Comparison of ENCODE assay signal across 26 mouse cellular contexts in genomic region chr7:73365511-73365910, GRCm38 (mm10). TPM values are rescaled to one million over a fixed set of nuclear protein-coding genes. Genes with fewer than 3 reads are reported as not detected.
DNase-seq lines count a peak whose midpoint lies in the region; ATAC-seq lines count a peak whose summit lies in the region.
"Had no signal": no experiment of that assay in that cellular context is flagged by ENCODE, and none has a peak within 500 bp of the region (broad histone marks: within the 10 kb centered on the region; RNA-seq: fewer than 3 reads in every experiment).

No protein-coding gene starts in this region.

- H3K4me2 ChIP-seq in forebrain, embryonic 13.5 days, result no peak overlapping the region
- no peak overlapping the region for H3K4me2 ChIP-seq in forebrain, embryonic 14.5 days (ENCODE audit: low read length)
- no peak overlapping the region for H3K4me2 ChIP-seq in hindbrain, embryonic 16.5 days (ENCODE audit: low read length)
- H3K4me2 ChIP-seq in midbrain, embryonic 16.5 days (ENCODE audit: low read length), result no peak overlapping the region
- H3K4me2 ChIP-seq: embryonic facial prominence, embryonic 15.5 days; forebrain, embryonic 15.5 days; heart, embryonic 13.5 days; intestine, embryonic 15.5 days; limb, embryonic 12.5 days; liver, embryonic 11.5 days; lung, embryonic 15.5 days; midbrain, embryonic 12.5 days; stomach, embryonic 15.5 days had no signal

- no peak overlapping the region for H3K9ac ChIP-seq in forebrain, embryonic 13.5 days
- no peak overlapping the region for H3K9ac ChIP-seq in forebrain, embryonic 14.5 days (ENCODE audit: low read length)
- no peak overlapping the region for H3K9ac ChIP-seq in hindbrain, embryonic 16.5 days (ENCODE audit: low read depth, low read length)
- no peak overlapping the region for H3K9ac ChIP-seq in midbrain, embryonic 16.5 days (ENCODE audit: low read depth, low read length)
- H3K9ac ChIP-seq: embryonic facial prominence, embryonic 15.5 days; forebrain, embryonic 15.5 days; heart, embryonic 13.5 days; intestine, embryonic 15.5 days; limb, embryonic 12.5 days; lung, embryonic 15.5 days; midbrain, embryonic 12.5 days; stomach, embryonic 15.5 days had no signal

- peak overlapping the region; percentile 5; the same call in 1 of the 2 replicates for H3K27ac ChIP-seq in forebrain, embryonic 13.5 days
- no peak overlapping the region for H3K27ac ChIP-seq in forebrain, embryonic 14.5 days (ENCODE audit: low read depth, low read length)
- no peak overlapping the region for H3K27ac ChIP-seq in hindbrain, embryonic 16.5 days (ENCODE audit: low read depth, low read length)
- H3K27ac ChIP-seq in hindbrain, embryonic 10.5 days, result no peak overlapping the region; the same call in 1 of the 2 replicates
- peak overlapping the region; percentile 63 for H3K27ac ChIP-seq in midbrain, embryonic 10.5 days (replicated peaks)
- H3K27ac ChIP-seq in midbrain, embryonic 16.5 days (ENCODE audit: low read length), result no peak overlapping the region
- H3K27ac ChIP-seq: embryonic facial prominence, embryonic 10.5 days; embryonic facial prominence, embryonic 15.5 days; forebrain, embryonic 15.5 days; heart, embryonic 13.5 days; intestine, embryonic 15.5 days; limb, embryonic 12.5 days; lung, embryonic 15.5 days; stomach, embryonic 15.5 days had no signal

- 81% methylated on average over 4 of the region's 4 CpGs for WGBS in forebrain, embryonic 13.5 days
- WGBS in forebrain, embryonic 14.5 days, result 81% methylated on average over 4 of the region's 4 CpGs
- whole genome bisulfite sequencing in hindbrain, embryonic 16.5 days, result 71% methylated on average over 4 of the region's 4 CpGs
- WGBS in hindbrain, embryonic 10.5 days, result 78% methylated on average over 4 of the region's 4 CpGs
- 74% methylated on average over 4 of the region's 4 CpGs for WGBS in midbrain, embryonic 10.5 days
- 70% methylated on average over 4 of the region's 4 CpGs for WGBS in midbrain, embryonic 16.5 days

- H3K4me1 ChIP-seq in forebrain, embryonic 13.5 days, result peaks cover 11% of the 10 kb centered on the region
- H3K4me1 ChIP-seq in forebrain, embryonic 14.5 days (ENCODE audit: control insufficient read depth, insufficient read depth, low read length), result peaks cover 6% of the 10 kb centered on the region
- peaks cover 8% of the 10 kb centered on the region for H3K4me1 ChIP-seq in hindbrain, embryonic 16.5 days (ENCODE audit: control insufficient read depth, insufficient read depth, low read depth, low read length)
- peaks cover 12% of the 10 kb centered on the region for H3K4me1 ChIP-seq in hindbrain, embryonic 10.5 days (replicated peaks)
- peaks cover 19% of the 10 kb centered on the region for H3K4me1 ChIP-seq in midbrain, embryonic 10.5 days
- peaks cover 7% of the 10 kb centered on the region for H3K4me1 ChIP-seq in midbrain, embryonic 16.5 days (ENCODE audit: control insufficient read depth, insufficient read depth, low read length)
- H3K4me1 ChIP-seq: heart, embryonic 13.5 days; intestine, embryonic 15.5 days; lung, embryonic 15.5 days; stomach, embryonic 15.5 days had no signal

- H3K9me3 ChIP-seq in forebrain, embryonic 13.5 days (replicated peaks), result no peaks in the 10 kb centered on the region
- H3K9me3 ChIP-seq in forebrain, embryonic 14.5 days (replicated peaks; ENCODE audit: control insufficient read depth, low read length), result no peaks in the 10 kb centered on the region
- no peaks in the 10 kb centered on the region for H3K9me3 ChIP-seq in hindbrain, embryonic 16.5 days (ENCODE audit: control insufficient read depth, low read length)
- H3K9me3 ChIP-seq in hindbrain, embryonic 10.5 days, result peaks cover 3% of the 10 kb centered on the region; the same call in 1 of the 2 replicates
- H3K9me3 ChIP-seq in midbrain, embryonic 10.5 days (replicated peaks), result no peaks in the 10 kb centered on the region
- no peaks in the 10 kb centered on the region for H3K9me3 ChIP-seq in midbrain, embryonic 16.5 days (replicated peaks; ENCODE audit: control insufficient read depth, low read length, poor library complexity, severe bottlenecking)
- H3K9me3 ChIP-seq: embryonic facial prominence, embryonic 10.5 days; embryonic facial prominence, embryonic 15.5 days; forebrain, embryonic 15.5 days; heart, embryonic 13.5 days; intestine, embryonic 15.5 days; limb, embryonic 12.5 days; lung, embryonic 15.5 days; stomach, embryonic 15.5 days had no signal

- H3K27me3 ChIP-seq in forebrain, embryonic 13.5 days, result no peaks in the 10 kb centered on the region
- no peaks in the 10 kb centered on the region for H3K27me3 ChIP-seq in forebrain, embryonic 14.5 days (replicated peaks; ENCODE audit: control insufficient read depth, insufficient read depth, low read length)
- no peaks in the 10 kb centered on the region for H3K27me3 ChIP-seq in hindbrain, embryonic 16.5 days (replicated peaks; ENCODE audit: control insufficient read depth, insufficient read depth, low read length)
- H3K27me3 ChIP-seq in hindbrain, embryonic 10.5 days (ENCODE audit: insufficient read depth, poor library complexity, severe bottlenecking), result peaks cover 9% of the 10 kb centered on the region
- peaks cover 1% of the 10 kb centered on the region for H3K27me3 ChIP-seq in midbrain, embryonic 10.5 days (ENCODE audit: low read depth, poor library complexity, severe bottlenecking)
- H3K27me3 ChIP-seq in midbrain, embryonic 16.5 days (ENCODE audit: control insufficient read depth, insufficient read depth, low read depth, low read length), result no peaks in the 10 kb centered on the region
- H3K27me3 ChIP-seq: forebrain, embryonic 15.5 days; intestine, embryonic 15.5 days; midbrain, embryonic 12.5 days; stomach, embryonic 15.5 days had no signal

- no peaks in the 10 kb centered on the region for H3K36me3 ChIP-seq in forebrain, embryonic 13.5 days (ENCODE audit: poor library complexity, severe bottlenecking)
- no peaks in the 10 kb centered on the region for H3K36me3 ChIP-seq in forebrain, embryonic 14.5 days (ENCODE audit: control insufficient read depth, insufficient read depth, low read length)
- H3K36me3 ChIP-seq in hindbrain, embryonic 16.5 days (ENCODE audit: control insufficient read depth, insufficient read depth, low read length), result no peaks in the 10 kb centered on the region
- H3K36me3 ChIP-seq in hindbrain, embryonic 10.5 days, result no peaks in the 10 kb centered on the region
- H3K36me3 ChIP-seq in midbrain, embryonic 10.5 days, result peaks cover 6% of the 10 kb centered on the region
- no peaks in the 10 kb centered on the region for H3K36me3 ChIP-seq in midbrain, embryonic 16.5 days (ENCODE audit: control insufficient read depth, insufficient read depth, low read length)
- H3K36me3 ChIP-seq: embryonic facial prominence, embryonic 10.5 days; embryonic facial prominence, embryonic 15.5 days; forebrain, embryonic 15.5 days; heart, embryonic 13.5 days; intestine, embryonic 15.5 days; limb, embryonic 12.5 days; lung, embryonic 15.5 days; stomach, embryonic 15.5 days had no signal

- no peak overlapping the region for H3K4me3 ChIP-seq in forebrain, embryonic 13.5 days
- H3K4me3 ChIP-seq in forebrain, embryonic 14.5 days (ENCODE audit: low read depth, low read length), result no peak overlapping the region
- no peak overlapping the region for H3K4me3 ChIP-seq in hindbrain, embryonic 16.5 days (ENCODE audit: low read length)
- no peak overlapping the region for H3K4me3 ChIP-seq in hindbrain, embryonic 10.5 days
- no peak overlapping the region for H3K4me3 ChIP-seq in midbrain, embryonic 10.5 days
- H3K4me3 ChIP-seq in midbrain, embryonic 16.5 days (ENCODE audit: low read depth, low read length), result no peak overlapping the region
- H3K4me3 ChIP-seq: embryonic facial prominence, embryonic 10.5 days; embryonic facial prominence, embryonic 15.5 days; forebrain, embryonic 15.5 days; heart, embryonic 13.5 days; intestine, embryonic 15.5 days; limb, embryonic 12.5 days; lung, embryonic 15.5 days; midbrain, embryonic 12.5 days; stomach, embryonic 15.5 days had no signal

- ATAC-seq in forebrain, embryonic 13.5 days, result no peak
- no peak for ATAC-seq in forebrain, embryonic 14.5 days
- peak; percentile 30; the same call in 1 of the 2 replicates for ATAC-seq in hindbrain, embryonic 16.5 days
- no peak for ATAC-seq in midbrain, embryonic 16.5 days
- ATAC-seq: CD4-positive, CD25-positive, alpha-beta regulatory T cell, adult 4 months; intestine, embryonic 15.5 days had no signal

- no peak for DNase-seq in forebrain, embryonic 14.5 days (ENCODE audit: low spot score)
- no peak for DNase-seq in hindbrain, embryonic 10.5 days (ENCODE audit: low spot score)
- no peak for DNase-seq in midbrain, embryonic 10.5 days (ENCODE audit: low spot score)
- DNase-seq in cerebellum, adult 9-11 months, result no peak
- DNase-seq: cerebellum, adult 18-20 months; cerebellum, postnatal 14 days; gastrocnemius, postnatal 10 days; heart, postnatal 10 days; kidney, adult 2 months; kidney, postnatal 36 days; layer of hippocampus, postnatal 36 days; right cerebral cortex, postnatal 25 days had no signal

RNA-seq across cellular contexts. Expression of gene Rgma, which starts 9.8 kb away (rescaled TPM):
- polyA plus RNA-seq in forebrain, embryonic 13.5 days (2015; fragmentation: Nextera tagmentation; extraction: Ambion mirVana), result 24.7 and 27.6 TPM in 2 replicates
- polyA plus RNA-seq in forebrain, embryonic 14.5 days (2014; fragmentation: Nextera tagmentation; extraction: Ambion mirVana), result 20.6 and 23.6 TPM in 2 replicates
- 30.9 and 39.8 TPM in 2 replicates for polyA plus RNA-seq in hindbrain, embryonic 16.5 days (2015; fragmentation: Nextera tagmentation; extraction: Ambion mirVana)
- 38.4 and 51.1 TPM in 2 replicates for polyA plus RNA-seq in hindbrain, embryonic 10.5 days (2016; fragmentation: Nextera tagmentation; extraction: Ambion mirVana)
- polyA plus RNA-seq in midbrain, embryonic 10.5 days (2016; fragmentation: Nextera tagmentation; extraction: Ambion mirVana), result 51.2 and 65.4 TPM in 2 replicates
- 38.4 and 38.6 TPM in 2 replicates for polyA plus RNA-seq in midbrain, embryonic 16.5 days (2015; fragmentation: Nextera tagmentation; extraction: Ambion mirVana)
- polyA plus RNA-seq: CD4-positive, CD25-positive, alpha-beta regulatory T cell, adult 4 months had no signal

Comparison
In these comparisons a context has a peak if more than half of its experiments do, and no peak if none do; other contexts are left out.
1. H3K27ac ChIP-seq: peak in forebrain, embryonic 13.5 days (single experiment) and midbrain, embryonic 10.5 days (single experiment); none in forebrain, embryonic 14.5 days (single experiment), hindbrain, embryonic 16.5 days (single experiment), hindbrain, embryonic 10.5 days (single experiment) and midbrain, embryonic 16.5 days (single experiment).